Mouse (Mus musculus): Measurements from ENCODE around the gene Rimkla. TPM values are rescaled to one million over a fixed set of nuclear protein-coding genes. Genes with fewer than 3 reads are reported as not detected.
A peak's percentile ranks its signal among the peaks of the same experiment; 100 is the strongest.

The Rimkla gene
- total RNA-seq, 2 experiments from 2014 or later: 6.2 to 9.3 TPM

DNA sequence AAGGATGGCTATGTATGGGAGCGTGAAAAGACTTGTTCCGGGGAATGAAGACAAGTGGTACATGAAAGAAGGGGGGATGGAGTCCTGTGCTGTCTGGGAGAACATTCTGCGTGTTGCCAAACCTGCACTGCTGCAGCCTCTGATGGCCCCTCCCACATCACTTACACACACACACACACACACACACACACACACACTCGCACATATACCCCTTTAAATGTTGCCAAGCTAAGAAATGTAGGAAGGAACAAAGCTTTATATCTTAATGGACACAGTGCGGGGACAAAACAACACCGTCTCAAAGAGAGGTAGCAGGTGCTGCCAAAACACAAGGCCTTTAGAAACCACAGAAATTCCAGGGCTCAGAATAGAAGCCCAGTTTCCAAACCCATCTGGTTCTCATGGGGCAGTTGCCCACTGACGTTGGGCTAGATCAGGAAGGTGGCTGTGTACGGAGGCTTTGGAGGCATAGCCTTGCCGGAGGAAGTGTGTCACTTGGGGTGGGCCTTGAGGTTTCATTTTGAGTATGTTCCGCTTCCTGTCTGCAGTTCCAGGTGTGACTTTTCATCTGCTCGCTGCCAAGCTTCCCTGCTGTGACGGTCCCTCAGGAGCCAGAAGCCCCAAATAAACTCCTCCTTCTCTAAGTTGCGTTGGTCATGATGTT is 28.5 kb downstream of the Rimkla start:
- DNase-seq (ENCODE audit: extremely low spot score in 1 of 2, low spot score in 2 of 2): no peak
- Histone ChIP-seq H3K27ac (no peak overlapping the region), H3K4me3 (no peak overlapping the region)
- intact Hi-C loops (cut with DNase I): loop anchor here (5.0 kb wide), 1 partner anchor 42 kb away; the partner anchor contains the start of genes Ppcs and Zmynd12
- TF ChIP-seq CTCF (IDR thresholded peaks at IDR 0.05): no peak

DNA sequence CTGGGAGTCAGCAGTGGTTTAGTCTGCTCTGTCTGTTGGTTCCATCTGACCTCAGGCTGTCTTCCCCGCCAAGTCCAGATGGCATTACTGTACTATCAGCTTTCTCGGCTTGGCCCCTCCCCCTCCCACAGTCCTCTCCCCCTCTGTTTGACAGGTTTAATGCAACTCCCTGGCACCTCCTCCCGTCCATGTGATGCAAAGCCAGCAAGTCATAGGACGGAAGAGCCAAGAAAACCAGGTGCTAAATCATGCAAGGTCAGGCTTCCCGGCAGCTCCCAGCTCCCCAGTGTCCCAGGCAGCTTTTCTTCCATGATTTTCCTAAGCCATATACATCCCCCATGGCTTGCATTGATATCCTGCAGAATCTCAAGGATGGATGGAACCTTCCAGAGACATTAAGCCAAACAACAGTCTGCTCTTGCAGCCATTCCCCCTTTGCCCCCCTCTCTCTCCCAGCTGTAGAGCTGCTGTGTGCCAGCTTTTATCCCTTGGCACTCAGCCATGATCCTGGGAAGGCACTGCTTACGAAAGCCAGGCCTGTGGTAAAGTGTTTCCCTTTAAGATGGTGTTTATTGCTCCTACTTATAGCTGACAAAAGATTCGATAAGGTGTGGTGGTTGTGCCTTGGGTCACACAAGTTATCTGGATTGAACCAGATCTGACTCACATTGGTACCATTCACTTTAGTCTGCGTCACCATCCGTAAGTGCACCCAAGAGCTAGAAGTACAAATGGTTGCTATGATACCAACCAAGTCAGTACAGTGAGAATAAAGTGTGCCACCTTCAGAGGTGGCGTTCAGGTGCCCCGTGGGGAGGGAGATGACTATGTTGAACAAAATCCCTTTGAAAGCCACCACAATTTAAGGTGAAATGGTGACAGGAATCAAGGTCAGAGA is 29.3 kb downstream of the Rimkla start:
- DNase-seq (ENCODE audit: extremely low spot score in 1 of 2, low spot score in 2 of 2): peak in 1 of 2 experiments; percentile 31
- intact Hi-C loops (cut with DNase I): loop anchor here (5.0 kb wide), 1 partner anchor 41 kb away; the partner anchor contains the start of genes Ppcs and Zmynd12
- Histone ChIP-seq H3K27ac (no peak overlapping the region), H3K4me3 (no peak overlapping the region)
- TF ChIP-seq CTCF (IDR thresholded peaks at IDR 0.05): no peak

DNA sequence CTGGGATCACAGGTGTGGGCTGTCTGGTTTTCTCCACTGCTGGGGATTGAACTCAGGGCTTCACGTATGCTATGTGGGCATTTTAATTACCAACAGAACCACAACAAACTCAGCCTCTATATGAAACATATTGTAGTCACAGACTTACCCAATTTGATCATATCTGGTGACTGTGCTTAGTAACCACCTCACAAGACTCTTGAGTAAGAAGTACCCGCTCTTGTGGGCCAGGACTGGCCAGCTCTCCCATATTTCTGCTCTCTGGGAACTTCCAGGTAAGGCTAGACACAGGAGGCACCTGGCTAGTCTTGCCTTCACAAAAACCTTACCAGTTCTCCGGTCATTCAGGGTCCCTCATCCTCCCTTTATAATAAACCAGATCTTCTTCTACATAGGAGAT is 30.0 kb downstream of the Rimkla start:
- intact Hi-C loops (cut with DNase I): loop anchor here (5.0 kb wide), 1 partner anchor 40 kb away; the partner anchor contains the start of genes Ppcs and Zmynd12
- H3K27ac ChIP-seq: no peak overlapping the region
- no peak for TF ChIP-seq CTCF (IDR thresholded peaks at IDR 0.05)
- no peak for DNase-seq (ENCODE audit: extremely low spot score in 1 of 2, low spot score in 2 of 2)
- H3K4me3 ChIP-seq: no peak overlapping the region

DNA sequence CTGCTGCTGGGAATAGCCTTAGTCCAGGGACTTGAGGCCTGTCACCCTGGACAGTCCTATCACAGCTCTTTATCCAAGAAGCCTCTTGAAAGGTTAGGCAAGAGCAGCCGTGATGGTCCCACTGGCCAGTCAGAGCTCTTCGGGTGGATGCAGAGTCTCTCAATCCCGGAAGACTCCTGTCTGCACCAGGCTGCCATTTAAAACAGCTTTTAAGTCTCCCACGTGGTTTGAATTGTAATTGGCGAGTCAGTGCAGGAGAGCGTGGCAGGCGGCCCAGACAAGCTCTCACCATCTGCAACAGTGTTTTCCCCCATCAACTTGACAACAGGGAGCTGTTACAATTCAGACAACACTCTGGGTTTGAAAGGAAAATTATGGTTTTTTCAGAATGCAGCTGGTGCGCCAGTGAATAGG is 31.7 kb downstream of the Rimkla start:
- Histone ChIP-seq H3K27ac (no peak overlapping the region), H3K4me3 (peak overlapping the region; percentile 16; the same call in 1 of the 2 replicates)
- no peak for TF ChIP-seq CTCF (IDR thresholded peaks at IDR 0.05)
- peak; percentile 73 to 75 for DNase-seq (ENCODE audit: extremely low spot score in 1 of 2, low spot score in 2 of 2)
- intact Hi-C loops (cut with DNase I): loop anchor here (2.0 to 5.0 kb wide), 2 partner anchors 38 to 78 kb away; partner anchors contain the start of genes Frg2f1, Ppcs and Zmynd12

DNA sequence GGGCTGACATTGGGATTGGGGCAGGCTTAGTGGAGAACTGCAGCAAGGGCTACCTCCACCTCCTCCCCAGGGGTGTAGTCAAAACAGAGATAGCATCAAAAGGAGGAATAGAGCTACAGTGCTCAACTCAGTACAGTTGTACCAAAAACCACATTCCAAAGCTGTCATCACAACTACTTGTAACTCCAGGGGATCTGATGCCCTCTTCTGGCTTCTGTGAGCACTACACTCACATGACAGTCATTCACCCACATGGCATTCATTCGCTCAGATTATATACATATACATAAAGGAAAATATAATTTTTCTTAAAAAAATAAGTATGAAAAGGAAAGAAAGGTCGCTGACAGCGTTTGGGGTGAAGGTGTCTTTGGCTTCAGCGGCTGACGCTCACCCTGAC is 32.1 kb downstream of the Rimkla start:
- H3K4me3 ChIP-seq: no peak overlapping the region
- peak; percentile 48 for TF ChIP-seq CTCF (IDR thresholded peaks at IDR 0.05)
- no peak overlapping the region for H3K27ac ChIP-seq
- intact Hi-C loops (cut with DNase I): loop anchor here (2.0 to 5.0 kb wide), 2 partner anchors 38 to 79 kb away; partner anchors contain the start of genes Frg2f1, Ppcs and Zmynd12
- DNase-seq (ENCODE audit: extremely low spot score in 1 of 2, low spot score in 2 of 2): no peak

DNA sequence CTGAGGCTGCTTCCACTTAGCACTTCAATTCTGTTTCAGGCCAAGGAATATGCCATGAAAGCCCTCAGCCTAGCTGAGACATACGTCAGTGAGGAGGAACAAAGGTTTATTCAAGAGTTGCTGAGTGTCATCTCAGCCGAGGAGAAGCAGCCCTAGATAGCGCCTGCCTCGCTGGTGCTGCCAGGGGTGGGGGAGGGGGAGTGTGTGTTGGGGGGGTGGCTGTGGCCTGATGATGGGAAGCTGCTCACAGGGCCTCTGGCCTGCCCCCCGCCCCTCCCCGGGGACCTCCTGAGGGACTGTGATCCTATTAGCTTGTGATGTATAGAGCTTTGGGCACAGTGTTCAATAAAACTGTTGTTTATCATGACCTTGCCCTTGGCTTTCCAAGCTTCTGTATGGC is 38.9 kb downstream of the Rimkla start:
- intact Hi-C loops (cut with DNase I): no loop called here
- no peak overlapping the region for H3K27ac ChIP-seq
- DNase-seq (ENCODE audit: extremely low spot score in 1 of 2, low spot score in 2 of 2): no peak
- H3K4me3 ChIP-seq: no peak overlapping the region
- TF ChIP-seq CTCF (IDR thresholded peaks at IDR 0.05): no peak

DNA sequence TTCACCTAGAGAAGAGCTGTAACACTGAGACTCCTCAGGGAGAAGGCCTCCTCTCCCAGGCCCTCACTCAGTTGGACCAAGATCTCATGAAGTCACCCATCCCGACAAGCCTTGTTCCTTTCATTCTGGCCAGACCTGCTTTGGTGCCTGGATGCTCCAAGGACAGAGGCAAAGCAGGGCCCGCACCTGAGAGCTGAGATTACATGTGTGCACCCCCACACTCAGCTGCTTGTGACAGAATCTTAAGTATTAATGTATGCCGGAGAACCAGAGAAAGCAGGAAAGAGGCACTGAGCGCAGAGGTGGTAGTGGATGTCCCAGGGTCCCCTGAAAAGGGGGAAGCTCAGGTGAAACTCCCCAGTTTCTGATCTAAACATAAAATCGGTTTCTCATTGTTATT is 39.3 kb downstream of the Rimkla start:
- intact Hi-C loops (cut with DNase I): no loop called here

DNA sequence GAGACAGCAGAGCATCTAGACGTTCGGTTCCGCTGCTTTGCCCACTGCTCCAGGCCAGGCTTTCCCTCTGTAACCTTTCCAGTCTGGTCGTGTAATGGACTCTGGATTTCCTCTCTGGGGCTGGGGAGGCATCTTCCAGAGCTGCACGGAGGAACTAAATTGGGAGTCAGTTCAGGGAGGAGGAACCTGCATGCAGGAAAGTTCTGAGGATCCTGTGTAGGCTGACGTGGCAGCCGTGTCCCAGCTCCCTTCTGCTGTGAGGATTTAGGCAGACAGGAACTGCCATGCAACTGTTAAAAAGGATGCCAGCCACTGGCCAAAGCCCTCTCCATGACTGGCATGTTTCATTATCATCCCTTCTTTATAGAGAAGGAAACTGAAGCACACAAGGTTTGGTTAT is 42.0 kb downstream of the Rimkla start:
- H3K4me3 ChIP-seq: no peak overlapping the region
- intact Hi-C loops (cut with DNase I): no loop called here

More for the DNA sequence above, 39.3 kb downstream of the Rimkla start:
- no peak for DNase-seq (ENCODE audit: extremely low spot score in 1 of 2, low spot score in 2 of 2)
- H3K4me3 ChIP-seq: no peak overlapping the region
- TF ChIP-seq CTCF (IDR thresholded peaks at IDR 0.05): no peak
- no peak overlapping the region for H3K27ac ChIP-seq

DNA sequence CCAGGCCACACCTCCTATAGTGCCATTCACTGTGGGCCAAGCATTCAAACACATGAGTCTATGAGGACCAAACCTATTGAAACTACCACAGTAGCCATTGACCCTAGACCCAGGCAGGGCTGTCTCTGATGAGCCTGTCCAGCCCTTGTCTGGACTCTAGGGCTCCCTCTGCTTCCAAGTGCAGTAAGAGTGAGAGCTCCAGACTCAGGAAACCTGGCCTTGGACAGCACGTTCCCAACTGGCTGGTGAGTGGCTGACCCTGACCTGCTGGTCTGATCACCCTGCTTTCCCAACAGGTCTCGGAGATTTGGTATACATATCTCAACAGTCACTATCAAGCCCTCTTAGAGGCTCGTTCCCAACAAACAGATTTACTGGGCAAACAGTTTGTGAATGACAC is 44.6 kb downstream of the Rimkla start:
- Histone ChIP-seq H3K27ac (no peak overlapping the region), H3K4me3 (no peak overlapping the region)
- intact Hi-C loops (cut with DNase I): no loop called here
- no peak for DNase-seq (ENCODE audit: extremely low spot score in 1 of 2, low spot score in 2 of 2)
- TF ChIP-seq CTCF (IDR thresholded peaks at IDR 0.05): no peak

More for the DNA sequence above, 42.0 kb downstream of the Rimkla start:
- H3K27ac ChIP-seq: no peak overlapping the region
- no peak for DNase-seq (ENCODE audit: extremely low spot score in 1 of 2, low spot score in 2 of 2)
- no peak for TF ChIP-seq CTCF (IDR thresholded peaks at IDR 0.05)

DNA sequence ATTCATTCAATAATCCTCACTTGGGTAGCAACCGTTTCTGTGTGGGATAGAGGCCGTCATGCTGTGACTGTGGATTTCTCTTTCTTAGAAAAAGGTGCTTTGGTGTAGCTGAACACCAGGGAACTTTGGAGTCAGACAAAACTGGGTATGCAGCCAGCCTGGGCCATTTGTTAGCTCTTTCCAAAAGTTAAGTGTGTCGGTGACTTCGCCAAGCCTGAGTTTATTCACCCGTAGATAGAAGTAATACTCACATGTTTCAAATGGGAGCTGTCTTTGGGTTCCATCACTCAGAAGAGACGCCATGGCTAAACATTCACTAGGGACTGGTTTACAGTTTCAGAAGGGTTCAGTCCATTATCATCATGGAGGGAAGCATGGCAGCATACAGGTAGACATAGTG is 45.2 kb downstream of the Rimkla start:
- no peak overlapping the region for H3K27ac ChIP-seq
- TF ChIP-seq CTCF (IDR thresholded peaks at IDR 0.05): no peak
- DNase-seq (ENCODE audit: extremely low spot score in 1 of 2, low spot score in 2 of 2): no peak
- intact Hi-C loops (cut with DNase I): no loop called here
- no peak overlapping the region for H3K4me3 ChIP-seq

DNA sequence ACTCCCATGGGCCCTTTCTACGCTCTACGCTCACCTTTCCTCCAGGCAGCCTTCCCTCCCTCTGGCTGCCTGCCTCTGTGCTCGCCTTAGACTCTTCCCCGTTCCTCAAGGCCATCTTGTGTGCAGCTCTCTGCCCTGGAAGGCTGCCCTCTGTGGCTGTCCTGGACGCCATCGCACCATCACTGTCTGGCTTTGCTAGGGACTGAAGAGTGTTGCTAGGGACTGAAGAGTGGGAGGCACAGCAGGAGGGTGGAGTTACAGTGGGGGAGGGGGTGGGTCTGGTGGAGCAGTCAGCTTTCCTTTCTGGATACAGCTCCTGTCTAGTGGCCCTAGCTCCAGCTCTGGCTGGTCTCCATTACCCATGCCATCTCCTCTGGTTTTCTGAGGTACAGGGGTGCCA is 49.9 kb downstream of the Rimkla start:
- no peak for TF ChIP-seq CTCF (IDR thresholded peaks at IDR 0.05)
- no peak overlapping the region for H3K27ac ChIP-seq
- DNase-seq (ENCODE audit: extremely low spot score in 1 of 2, low spot score in 2 of 2): no peak
- intact Hi-C loops (cut with DNase I): no loop called here
- no peak overlapping the region for H3K4me3 ChIP-seq

DNA sequence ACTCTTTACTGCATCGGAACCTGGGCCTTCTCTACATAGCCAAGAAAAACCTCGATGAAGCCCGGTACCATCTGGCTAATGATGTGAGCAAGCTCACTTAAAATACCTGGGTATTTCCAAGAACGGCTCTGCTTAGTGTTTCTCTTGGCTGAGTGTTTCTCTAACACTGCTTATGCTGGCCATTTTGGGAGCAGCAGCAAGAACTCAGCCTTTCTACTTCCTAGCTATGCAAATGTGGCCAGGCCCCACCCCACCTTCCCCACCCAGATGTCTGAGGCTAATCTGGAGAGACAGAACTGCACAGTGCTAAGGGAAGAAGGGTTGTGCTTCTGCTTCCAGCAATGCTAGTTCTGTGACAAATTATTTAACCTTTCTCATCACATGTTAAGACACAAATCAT is 50.6 kb downstream of the Rimkla start:
- intact Hi-C loops (cut with DNase I): no loop called here
- Histone ChIP-seq H3K4me3 (no peak overlapping the region), H3K27ac (no peak overlapping the region)
- no peak for DNase-seq (ENCODE audit: extremely low spot score in 1 of 2, low spot score in 2 of 2)
- TF ChIP-seq CTCF (IDR thresholded peaks at IDR 0.05): no peak
